Mouse (Mus musculus): ENCODE measurements around the gene Mcee.

GRCm38 (mm10) chr7:64349147-64349861 lies 43.1 kb upstream of the Mcee start:
- TF ChIP-seq CTCF (IDR thresholded peaks at IDR 0.05; ENCODE audit: control insufficient read depth, insufficient read depth, low read length) = no peak
- TF ChIP-seq POLR2A (IDR thresholded peaks at IDR 0.05; ENCODE audit: borderline replicate concordance, control insufficient read depth, low read depth, low read length) = no peak
